ENCODE assay signal across 28 mouse cellular contexts in genomic region chr14:98089246-98089645, GRCm38 (mm10).
"Had no signal": no experiment of that assay in that cellular context is flagged by ENCODE, and none has a peak within 500 bp of the region (broad histone marks: within the 10 kb centered on the region; RNA-seq: fewer than 3 reads in every experiment).

No protein-coding gene starts in this region.

- DNase-seq: cerebellum, adult 8-10 months; cerebellum, adult 9-10 months; cerebellum, adult 9-11 months; cerebellum, postnatal 10 days; cerebellum, postnatal 14 days; cerebellum, postnatal 25 days; cerebellum, postnatal 36 days; embryo, embryonic 11 days; forebrain, postnatal 0 days; gastrocnemius, adult 2 months; gastrocnemius, postnatal 10 days; gastrocnemius, postnatal 14 days; gastrocnemius, postnatal 25 days; gastrocnemius, postnatal 36 days; heart, adult 11 months; heart, adult 18-20 months; heart, adult 2 months had no signal

- H3K4me1 ChIP-seq: embryonic facial prominence, embryonic 13.5 days; embryonic facial prominence, embryonic 15.5 days; forebrain, embryonic 12.5 days; forebrain, embryonic 13.5 days; forebrain, embryonic 15.5 days had no signal

- H3K4me3 ChIP-seq: embryonic facial prominence, embryonic 10.5 days; embryonic facial prominence, embryonic 12.5 days; embryonic facial prominence, embryonic 13.5 days; embryonic facial prominence, embryonic 15.5 days; erythroblast, embryonic 14.5 days; forebrain, embryonic 10.5 days; forebrain, embryonic 12.5 days; forebrain, embryonic 13.5 days; forebrain, embryonic 15.5 days; gastrocnemius, adult 2 months; heart, adult 2 months had no signal

- ATAC-seq: forebrain, embryonic 13.5 days; forebrain, embryonic 14.5 days; forebrain, embryonic 15.5 days; forebrain, embryonic 16.5 days; forebrain, postnatal 0 days had no signal
